Mouse (Mus musculus) splenic B cell, adult 2 months (primary cell): ENCODE measurements around the gene Fam13c.

Source experiments
- DNase-seq: peaks from one replicate; pipeline ENCODE4 v3.0.0-alpha.2; 2011; ENCODE audit warnings: low read depth, low spot score
- H3K27me3 ChIP-seq: 2 replicates; pipeline ENCODE4 v1.6.1; 2012; ENCODE audit warnings: mild to moderate bottlenecking, low read length, moderate library complexity, mixed read lengths; ENCODE audit not compliant: control insufficient read depth, poor library complexity, insufficient read depth, severe bottlenecking
- H3K36me3 ChIP-seq: 2 replicates; pipeline ENCODE4 v1.6.1; 2012; ENCODE audit warnings: mild to moderate bottlenecking, low read length, moderate library complexity, mixed read lengths; ENCODE audit not compliant: control insufficient read depth, poor library complexity, insufficient read depth, severe bottlenecking

Fam13c gene

GRCm38 (mm10) chr10:70440639-70441461 lies 569 bp downstream of the Fam13c start:
- Histone ChIP-seq H3K27me3 (no peaks in the 10 kb centered on the region), H3K36me3 (no peaks in the 10 kb centered on the region)
- DNase-seq: no peak

GRCm38 (mm10) chr10:70442156-70442555 lies 1.9 kb downstream of the Fam13c start:
- no peak for DNase-seq
- Histone ChIP-seq H3K36me3 (no peaks in the 10 kb centered on the region), H3K27me3 (no peaks in the 10 kb centered on the region)

- Histone ChIP-seq H3K36me3 (no peaks in the 10 kb centered on the region), H3K27me3 (no peaks in the 10 kb centered on the region)
- no peak for DNase-seq
Measured at GRCm38 (mm10) chr10:70442623-70443022, 2.3 kb downstream of the Fam13c start.

- H3K27me3 ChIP-seq: no peaks in the 10 kb centered on the region
- H3K36me3 ChIP-seq: no peaks in the 10 kb centered on the region
- no peak for DNase-seq
Measured at GRCm38 (mm10) chr10:70447787-70448186, 7.5 kb downstream of the Fam13c start.

GRCm38 (mm10) chr10:70449206-70449605 lies 8.9 kb downstream of the Fam13c start:
- DNase-seq: no peak
- no peaks in the 10 kb centered on the region for H3K36me3 ChIP-seq
- no peaks in the 10 kb centered on the region for H3K27me3 ChIP-seq

GRCm38 (mm10) chr10:70455886-70456305 lies 15.6 kb downstream of the Fam13c start:
- no peaks in the 10 kb centered on the region for H3K27me3 ChIP-seq
- H3K36me3 ChIP-seq: no peaks in the 10 kb centered on the region
- DNase-seq: no peak

- no peaks in the 10 kb centered on the region for H3K27me3 ChIP-seq
- H3K36me3 ChIP-seq: no peaks in the 10 kb centered on the region
- DNase-seq: no peak
Measured at GRCm38 (mm10) chr10:70458574-70459263, 18.4 kb downstream of the Fam13c start.

GRCm38 (mm10) chr10:70465638-70466037 lies 25.4 kb downstream of the Fam13c start:
- no peaks in the 10 kb centered on the region for H3K36me3 ChIP-seq
- DNase-seq: no peak
- peaks cover 1% of the 10 kb centered on the region; the same call in 1 of the 2 replicates for H3K27me3 ChIP-seq

- Histone ChIP-seq H3K36me3 (no peaks in the 10 kb centered on the region), H3K27me3 (no peaks in the 10 kb centered on the region)
- DNase-seq: no peak
Measured at GRCm38 (mm10) chr10:70470836-70471235, 30.6 kb downstream of the Fam13c start.

GRCm38 (mm10) chr10:70477741-70478145 lies 37.5 kb downstream of the Fam13c start:
- no peaks in the 10 kb centered on the region for H3K27me3 ChIP-seq
- H3K36me3 ChIP-seq: no peaks in the 10 kb centered on the region
- DNase-seq: no peak

GRCm38 (mm10) chr10:70483736-70484135 lies 43.5 kb downstream of the Fam13c start:
- Histone ChIP-seq H3K36me3 (no peaks in the 10 kb centered on the region), H3K27me3 (no peaks in the 10 kb centered on the region)
- no peak for DNase-seq

- Histone ChIP-seq H3K36me3 (no peaks in the 10 kb centered on the region), H3K27me3 (no peaks in the 10 kb centered on the region)
- DNase-seq: no peak
Measured at GRCm38 (mm10) chr10:70484568-70485286, 44.4 kb downstream of the Fam13c start.

- no peak for DNase-seq
- no peaks in the 10 kb centered on the region for H3K36me3 ChIP-seq
- no peaks in the 10 kb centered on the region for H3K27me3 ChIP-seq
Measured at GRCm38 (mm10) chr10:70485287-70485612, 45.0 kb downstream of the Fam13c start.

GRCm38 (mm10) chr10:70486651-70487050 lies 46.4 kb downstream of the Fam13c start:
- H3K36me3 ChIP-seq: no peaks in the 10 kb centered on the region
- no peak for DNase-seq

GRCm38 (mm10) chr10:70493891-70494290 lies 53.6 kb downstream of the Fam13c start:
- DNase-seq: no peak
- H3K36me3 ChIP-seq: no peaks in the 10 kb centered on the region
- H3K27me3 ChIP-seq: no peaks in the 10 kb centered on the region

More at GRCm38 (mm10) chr10:70486651-70487050, 46.4 kb downstream of the Fam13c start:
- no peaks in the 10 kb centered on the region for H3K27me3 ChIP-seq
